Mouse (Mus musculus) hindbrain, embryonic 10.5 days (tissue): Measurements from ENCODE around the gene Dhcr24. TPM values are rescaled to one million over a fixed set of nuclear protein-coding genes. Genes with fewer than 3 reads are reported as not detected.

Source experiments
- DNase-seq: peaks from one replicate; pipeline ENCODE4 v3.0.0-alpha.2; 2017; ENCODE audit warnings: low spot score
- H3K27ac ChIP-seq: fragments of 300-500 bp; sonication (generic); 2 replicates; pipeline ENCODE4 v1.5.1; 2016; ENCODE audit warnings: mild to moderate bottlenecking, moderate library complexity
- H3K27me3 ChIP-seq: fragments of 300-500 bp; sonication (generic); 2 replicates; pipeline ENCODE4 v1.6.1; 2016; ENCODE audit warnings: mild to moderate bottlenecking; ENCODE audit not compliant: poor library complexity, insufficient read depth, severe bottlenecking
- H3K36me3 ChIP-seq: fragments of 300-500 bp; sonication (generic); 2 replicates; pipeline ENCODE4 v1.6.1; 2016; ENCODE audit warnings: mild to moderate bottlenecking, moderate library complexity
- H3K4me1 ChIP-seq: fragments of 300-500 bp; sonication (generic); replicated peaks from 2 replicates; pipeline ENCODE4 v1.6.1; 2016; ENCODE audit warnings: mild to moderate bottlenecking
- H3K4me3 ChIP-seq: fragments of 300-500 bp; sonication (generic); 2 replicates; pipeline ENCODE4 v1.5.1; 2016; ENCODE audit warnings: mild to moderate bottlenecking, moderate library complexity
- H3K9me3 ChIP-seq: fragments of 300-500 bp; sonication (generic); 2 replicates; pipeline ENCODE4 v1.6.1; 2016; ENCODE audit warnings: mild to moderate bottlenecking, moderate library complexity
- WGBS: fragments of 180-500 bp; shearing (Covaris S2); methylation state at CpG from one replicate; pipeline ENCODE4 v1.1.7; 2016; 5-methylcytosine and 5-hydroxymethylcytosine counted together
- polyA plus RNA-seq: library from polyadenylated mRNA; unstranded; fragments of >200 nt; fragmentation: Nextera tagmentation; extraction: Ambion mirVana; gene quantifications from 2 replicates; pipeline ENCODE4 v1.2.1, GENCODE M21; 2016

The Dhcr24 gene
- polyA plus RNA-seq, 1 experiment from 2014 or later: 7.6 TPM

- DNase-seq: no peak
- no peaks in the 10 kb centered on the region for H3K9me3 ChIP-seq
- 64% methylated on average over 3 of the region's 3 CpGs for WGBS
These were observed 35.4 kb downstream of the Dhcr24 start for GRCm38 (mm10) chr4:106596200-106596599.

GRCm38 (mm10) chr4:106597055-106597454 lies 36.2 kb downstream of the Dhcr24 start:
- Histone ChIP-seq H3K4me1 (no peaks in the 10 kb centered on the region), H3K27ac (no peak overlapping the region), H3K27me3 (no peaks in the 10 kb centered on the region), H3K36me3 (no peaks in the 10 kb centered on the region), H3K4me3 (no peak overlapping the region), H3K9me3 (no peaks in the 10 kb centered on the region)
- 83% methylated on average over 9 of the region's 9 CpGs for WGBS
- DNase-seq: no peak

More at GRCm38 (mm10) chr4:106596200-106596599, 35.4 kb downstream of the Dhcr24 start:
- H3K4me1 ChIP-seq: no peaks in the 10 kb centered on the region
- peaks cover 5% of the 10 kb centered on the region for H3K36me3 ChIP-seq
- no peaks in the 10 kb centered on the region for H3K27me3 ChIP-seq
- H3K27ac ChIP-seq: no peak overlapping the region
- no peak overlapping the region for H3K4me3 ChIP-seq

GRCm38 (mm10) chr4:106597741-106598140 lies 36.9 kb downstream of the Dhcr24 start:
- no peaks in the 10 kb centered on the region for H3K36me3 ChIP-seq
- no peak for DNase-seq
- H3K27me3 ChIP-seq: no peaks in the 10 kb centered on the region
- no peaks in the 10 kb centered on the region for H3K4me1 ChIP-seq
- no peak overlapping the region for H3K4me3 ChIP-seq
- no peak overlapping the region for H3K27ac ChIP-seq
- no peaks in the 10 kb centered on the region for H3K9me3 ChIP-seq
- WGBS: 87% methylated on average over 4 of the region's 4 CpGs

- Histone ChIP-seq H3K27ac (no peak overlapping the region), H3K4me1 (no peaks in the 10 kb centered on the region), H3K4me3 (no peak overlapping the region), H3K36me3 (no peaks in the 10 kb centered on the region), H3K27me3 (no peaks in the 10 kb centered on the region), H3K9me3 (no peaks in the 10 kb centered on the region)
- no peak for DNase-seq
- 50% methylated on average over 1 of the region's 1 CpGs for WGBS
These were observed 38.6 kb downstream of the Dhcr24 start for GRCm38 (mm10) chr4:106599415-106599814.

GRCm38 (mm10) chr4:106600770-106601169 lies 39.9 kb downstream of the Dhcr24 start:
- Histone ChIP-seq H3K4me3 (no peak overlapping the region), H3K9me3 (no peaks in the 10 kb centered on the region), H3K4me1 (no peaks in the 10 kb centered on the region), H3K27ac (no peak overlapping the region), H3K36me3 (no peaks in the 10 kb centered on the region), H3K27me3 (no peaks in the 10 kb centered on the region)
- WGBS: 86% methylated on average over 4 of the region's 4 CpGs
- DNase-seq: no peak

- peak; percentile 61 for DNase-seq
- H3K27me3 ChIP-seq: no peaks in the 10 kb centered on the region
- no peaks in the 10 kb centered on the region; the same call in 1 of the 2 replicates for H3K9me3 ChIP-seq
- peak overlapping the region; percentile 16 for H3K4me3 ChIP-seq
- H3K4me1 ChIP-seq: peaks cover 9% of the 10 kb centered on the region
- WGBS: 45% methylated on average over 18 of the region's 18 CpGs
- H3K27ac ChIP-seq: peak overlapping the region; percentile 73
- H3K36me3 ChIP-seq: no peaks in the 10 kb centered on the region
These were observed 46.1 kb downstream of the Dhcr24 start for GRCm38 (mm10) chr4:106606639-106607554.

- no peaks in the 10 kb centered on the region for H3K36me3 ChIP-seq
- peaks cover 4% of the 10 kb centered on the region; the same call in 1 of the 2 replicates for H3K27me3 ChIP-seq
- 100% methylated on average over 1 of the region's 1 CpGs for WGBS
- no peaks in the 10 kb centered on the region; the same call in 1 of the 2 replicates for H3K9me3 ChIP-seq
- H3K4me1 ChIP-seq: peaks cover 9% of the 10 kb centered on the region
- no peak for DNase-seq
- no peak overlapping the region for H3K27ac ChIP-seq
- no peak overlapping the region for H3K4me3 ChIP-seq
These were observed 47.1 kb downstream of the Dhcr24 start for GRCm38 (mm10) chr4:106607905-106608304.

- H3K36me3 ChIP-seq: no peaks in the 10 kb centered on the region
- H3K9me3 ChIP-seq: no peaks in the 10 kb centered on the region
- no peak overlapping the region for H3K27ac ChIP-seq
- H3K4me1 ChIP-seq: peaks cover 20% of the 10 kb centered on the region
- WGBS: 78% methylated on average over 8 of the region's 8 CpGs
- H3K27me3 ChIP-seq: peaks cover 31% of the 10 kb centered on the region
- H3K4me3 ChIP-seq: no peak overlapping the region
- no peak for DNase-seq
These were observed 52.3 kb downstream of the Dhcr24 start for GRCm38 (mm10) chr4:106613105-106613504.

- Histone ChIP-seq H3K36me3 (no peaks in the 10 kb centered on the region), H3K4me3 (no peak overlapping the region), H3K4me1 (peaks cover 20% of the 10 kb centered on the region), H3K27ac (no peak overlapping the region), H3K27me3 (peaks cover 31% of the 10 kb centered on the region), H3K9me3 (no peaks in the 10 kb centered on the region)
- 79% methylated on average over 3 of the region's 3 CpGs for WGBS
- DNase-seq: no peak
These were observed 52.7 kb downstream of the Dhcr24 start for GRCm38 (mm10) chr4:106613560-106613959.

GRCm38 (mm10) chr4:106614180-106614797 lies 53.5 kb downstream of the Dhcr24 start:
- peak; percentile 78 for DNase-seq
- H3K27ac ChIP-seq: no peak overlapping the region
- no peaks in the 10 kb centered on the region for H3K36me3 ChIP-seq
- no peaks in the 10 kb centered on the region for H3K9me3 ChIP-seq
- H3K27me3 ChIP-seq: peaks cover 31% of the 10 kb centered on the region
- H3K4me3 ChIP-seq: no peak overlapping the region
- WGBS: 45% methylated on average over 7 of the region's 7 CpGs
- peaks cover 20% of the 10 kb centered on the region for H3K4me1 ChIP-seq

GRCm38 (mm10) chr4:106614881-106615280 lies 54.0 kb downstream of the Dhcr24 start:
- H3K27ac ChIP-seq: no peak overlapping the region
- no peaks in the 10 kb centered on the region for H3K9me3 ChIP-seq
- DNase-seq: no peak
- 86% methylated on average over 9 of the region's 9 CpGs for WGBS
- no peaks in the 10 kb centered on the region for H3K36me3 ChIP-seq
- no peak overlapping the region for H3K4me3 ChIP-seq
- H3K27me3 ChIP-seq: peaks cover 35% of the 10 kb centered on the region
- H3K4me1 ChIP-seq: peaks cover 20% of the 10 kb centered on the region

GRCm38 (mm10) chr4:106615637-106616036 lies 54.8 kb downstream of the Dhcr24 start:
- peaks cover 36% of the 10 kb centered on the region for H3K27me3 ChIP-seq
- 81% methylated on average over 12 of the region's 12 CpGs for WGBS
- H3K9me3 ChIP-seq: no peaks in the 10 kb centered on the region
- H3K4me3 ChIP-seq: no peak overlapping the region
- no peak overlapping the region for H3K27ac ChIP-seq
- no peaks in the 10 kb centered on the region for H3K36me3 ChIP-seq
- peaks cover 20% of the 10 kb centered on the region for H3K4me1 ChIP-seq
- no peak for DNase-seq

- Histone ChIP-seq H3K27ac (peak within 1 kb of the TSS; percentile 45), H3K4me3 (peak within 1 kb of the TSS; percentile 43), H3K36me3 (no peaks in the 10 kb centered on the region), H3K27me3 (peaks cover 49% of the 10 kb centered on the region), H3K9me3 (no peaks in the 10 kb centered on the region), H3K4me1 (peaks cover 22% of the 10 kb centered on the region)
- DNase-seq: peak; percentile 35
- WGBS: 2% methylated on average over 19 of the region's 19 CpGs
These were observed 56.2 kb downstream of the Dhcr24 start, which contains the start of gene Lexm for GRCm38 (mm10) chr4:106617056-106617455. Gene Lexm, minus strand, starts transcription at chr4:106617241.
